Mouse (Mus musculus): ENCODE results near the gene Eif2d. TPM values are rescaled to one million over a fixed set of nuclear protein-coding genes. Genes with fewer than 3 reads are reported as not detected.
"Not testable (repeated sequence)": the region's sequence is repeated elsewhere in the genome, so short reads cannot be mapped to it uniquely, and the experiment has no call there.

Gene Eif2d
- polyA plus RNA-seq, 1 experiment, result not detected

DNA sequence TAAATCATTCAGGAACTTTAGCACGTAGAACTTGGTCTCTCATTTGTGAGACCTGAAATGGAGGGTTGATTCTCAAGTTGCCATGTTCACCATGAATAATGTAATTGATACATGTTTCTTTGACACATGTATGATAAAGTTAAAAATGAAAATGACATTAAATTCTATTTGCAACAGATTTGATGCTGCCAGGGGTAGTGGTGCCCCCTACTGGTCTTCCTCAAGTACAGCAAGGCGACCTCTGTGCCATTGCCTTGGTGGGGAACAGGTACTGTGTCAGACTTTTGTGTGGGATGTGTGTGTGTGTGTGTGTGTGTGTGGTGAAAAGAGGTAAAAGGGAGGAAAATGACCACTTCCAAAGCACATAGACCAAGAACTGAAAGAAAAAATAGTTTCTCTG is 2.5 kb downstream of the Eif2d start:
- no peak overlapping the region for H3K4me3 ChIP-seq (ENCODE audit: insufficient read depth, low read depth, low read length)
- WGBS, result 61% methylated on average over 2 of the region's 2 CpGs
- peaks cover 2% of the 10 kb centered on the region; the same call in 1 of the 2 replicates for H3K4me1 ChIP-seq (ENCODE audit: control insufficient read depth, insufficient read depth, low read length)
- TF ChIP-seq POLR2A (IDR thresholded peaks at IDR 0.05; ENCODE audit: insufficient read depth, low read depth, low read length) (no peak), CTCF (IDR thresholded peaks at IDR 0.05; ENCODE audit: insufficient read depth, low read depth, low read length) (no peak)
- H3K27ac ChIP-seq (ENCODE audit: insufficient read depth, low read depth, low read length), result no peak overlapping the region

DNA sequence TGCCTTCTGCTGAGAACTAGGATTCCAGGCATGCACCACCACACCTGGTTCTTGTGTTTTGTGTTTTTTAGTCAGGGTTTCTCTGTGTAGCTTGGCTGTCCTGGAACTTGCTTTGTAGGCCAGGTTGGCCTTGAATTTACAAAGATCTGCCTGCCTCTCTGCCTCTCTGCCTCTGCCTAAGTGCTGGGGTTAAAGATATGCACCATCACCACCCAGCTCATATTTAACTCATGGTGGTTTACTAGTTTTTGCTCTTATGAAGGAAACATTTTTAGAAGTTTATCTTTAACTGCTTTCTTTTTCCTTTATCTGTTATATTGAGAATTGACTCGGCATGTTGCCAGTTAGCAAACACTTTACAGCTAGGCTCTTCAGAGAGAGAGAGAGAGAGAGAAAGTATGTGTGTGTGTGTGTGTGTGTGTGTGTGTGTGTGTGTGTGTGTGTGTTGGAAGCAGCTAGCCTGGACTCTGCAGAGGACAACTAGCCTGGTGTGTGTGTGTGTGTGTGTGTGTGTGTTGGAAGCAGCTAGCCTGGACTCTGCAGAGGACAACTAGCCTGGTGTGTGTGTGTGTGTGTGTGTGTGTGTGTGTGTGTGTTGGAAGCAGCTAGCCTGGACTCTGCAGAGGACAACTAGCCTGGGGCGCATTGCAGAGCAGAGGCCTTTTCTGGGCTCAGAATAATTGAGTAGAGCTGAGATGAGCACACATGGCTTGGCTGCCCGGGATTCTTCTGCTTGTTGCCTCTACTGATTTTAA is 6.8 kb downstream of the Eif2d start:
- not testable (repeated sequence) for H3K27ac ChIP-seq (ENCODE audit: insufficient read depth, low read depth, low read length); H3K4me1 ChIP-seq (ENCODE audit: control insufficient read depth, insufficient read depth, low read length); H3K4me3 ChIP-seq (ENCODE audit: insufficient read depth, low read depth, low read length)
- 95% methylated on average over 3 of the region's 3 CpGs for WGBS

- no peak for TF ChIP-seq CTCF (IDR thresholded peaks at IDR 0.05; ENCODE audit: insufficient read depth, low read depth, low read length)
- no peak for TF ChIP-seq POLR2A (IDR thresholded peaks at IDR 0.05; ENCODE audit: insufficient read depth, low read depth, low read length)
- 89% methylated on average over 11 of the region's 11 CpGs for WGBS
- no peak overlapping the region for H3K27ac ChIP-seq (ENCODE audit: insufficient read depth, low read depth, low read length)
- no peaks in the 10 kb centered on the region for H3K4me1 ChIP-seq (ENCODE audit: control insufficient read depth, insufficient read depth, low read length)
- H3K4me3 ChIP-seq (ENCODE audit: insufficient read depth, low read depth, low read length), result no peak overlapping the region
These were observed 8.1 kb downstream of the Eif2d start for GRCm38 (mm10) chr1:131161091-131161490.

GRCm38 (mm10) chr1:131164427-131164826 is 11.4 kb downstream of the Eif2d start:
- WGBS, result 89% methylated on average over 6 of the region's 6 CpGs
- no peak overlapping the region for H3K27ac ChIP-seq (ENCODE audit: insufficient read depth, low read depth, low read length)
- H3K4me3 ChIP-seq (ENCODE audit: insufficient read depth, low read depth, low read length), result no peak overlapping the region
- H3K4me1 ChIP-seq (ENCODE audit: control insufficient read depth, insufficient read depth, low read length), result no peaks in the 10 kb centered on the region
- TF ChIP-seq CTCF (IDR thresholded peaks at IDR 0.05; ENCODE audit: insufficient read depth, low read depth, low read length), result no peak
- no peak for TF ChIP-seq POLR2A (IDR thresholded peaks at IDR 0.05; ENCODE audit: insufficient read depth, low read depth, low read length)

- WGBS, result 74% methylated on average over 10 of the region's 10 CpGs
These were observed 14.6 kb downstream of the Eif2d start for GRCm38 (mm10) chr1:131167612-131168011.

GRCm38 (mm10) chr1:131173001-131173400 is 20.0 kb downstream of the Eif2d start:
- Histone ChIP-seq H3K4me3 (ENCODE audit: insufficient read depth, low read depth, low read length) (no peak overlapping the region), H3K27ac (ENCODE audit: insufficient read depth, low read depth, low read length) (no peak overlapping the region), H3K4me1 (ENCODE audit: control insufficient read depth, insufficient read depth, low read length) (no peaks in the 10 kb centered on the region)
- WGBS, result 87% methylated on average over 7 of the region's 7 CpGs
- TF ChIP-seq CTCF (IDR thresholded peaks at IDR 0.05; ENCODE audit: insufficient read depth, low read depth, low read length) (no peak), POLR2A (IDR thresholded peaks at IDR 0.05; ENCODE audit: insufficient read depth, low read depth, low read length) (no peak)

More at GRCm38 (mm10) chr1:131167612-131168011, 14.6 kb downstream of the Eif2d start:
- no peaks in the 10 kb centered on the region for H3K4me1 ChIP-seq (ENCODE audit: control insufficient read depth, insufficient read depth, low read length)
- H3K4me3 ChIP-seq (ENCODE audit: insufficient read depth, low read depth, low read length), result no peak overlapping the region
- TF ChIP-seq CTCF (IDR thresholded peaks at IDR 0.05; ENCODE audit: insufficient read depth, low read depth, low read length) (no peak), POLR2A (IDR thresholded peaks at IDR 0.05; ENCODE audit: insufficient read depth, low read depth, low read length) (no peak)
- H3K27ac ChIP-seq (ENCODE audit: insufficient read depth, low read depth, low read length), result no peak overlapping the region

DNA sequence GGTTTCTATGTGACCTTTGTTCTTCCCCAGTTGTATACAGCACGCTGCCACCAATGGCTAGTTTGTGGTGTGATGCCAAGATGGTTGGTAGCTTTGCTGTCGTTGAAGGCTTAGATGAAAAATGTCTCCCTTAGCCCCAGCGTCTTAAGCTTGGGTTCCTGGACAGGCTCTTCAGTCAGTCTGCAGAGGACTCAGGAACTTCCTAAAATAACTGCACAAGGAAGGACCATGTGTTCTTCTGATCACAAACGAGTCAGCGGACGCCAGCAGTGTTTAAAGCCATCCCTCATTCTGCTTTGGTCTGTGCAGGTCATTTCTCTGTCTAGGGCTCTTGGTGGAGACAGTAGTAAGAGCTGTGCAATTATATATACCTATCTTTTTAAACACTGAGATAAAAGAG is 20.8 kb downstream of the Eif2d start:
- Histone ChIP-seq H3K4me3 (ENCODE audit: insufficient read depth, low read depth, low read length) (no peak overlapping the region), H3K4me1 (ENCODE audit: control insufficient read depth, insufficient read depth, low read length) (no peaks in the 10 kb centered on the region), H3K27ac (ENCODE audit: insufficient read depth, low read depth, low read length) (no peak overlapping the region)
- 68% methylated on average over 6 of the region's 6 CpGs for WGBS
- TF ChIP-seq CTCF (IDR thresholded peaks at IDR 0.05; ENCODE audit: insufficient read depth, low read depth, low read length) (no peak), POLR2A (IDR thresholded peaks at IDR 0.05; ENCODE audit: insufficient read depth, low read depth, low read length) (no peak)

DNA sequence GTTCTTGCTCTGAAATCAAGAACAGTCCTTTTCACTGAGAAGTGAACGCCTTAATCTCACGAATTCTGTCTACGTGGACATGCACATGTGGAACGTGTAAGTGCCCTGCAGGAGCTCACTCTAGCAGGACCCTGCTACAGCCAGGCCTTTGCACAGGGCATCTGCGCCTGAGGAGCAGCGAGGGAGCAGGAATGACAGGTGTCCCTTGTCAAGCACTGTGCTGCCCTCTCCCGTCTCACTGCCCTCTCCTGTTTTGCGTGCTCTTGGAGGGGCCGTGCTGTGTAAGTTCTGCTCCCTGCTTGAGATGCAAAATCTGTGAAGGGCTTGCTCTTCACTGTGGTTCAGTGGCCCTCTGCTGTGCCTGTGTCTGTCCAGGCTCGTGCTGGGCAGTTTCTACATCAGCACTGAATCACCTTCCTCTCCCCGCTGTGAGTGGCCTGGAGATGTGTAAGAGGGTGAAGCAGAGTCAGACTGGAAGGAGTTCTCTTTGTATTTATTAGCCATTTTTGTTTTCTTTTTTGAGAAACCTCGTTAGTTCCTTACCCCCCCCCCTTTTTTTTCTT is 21.4 kb downstream of the Eif2d start:
- Histone ChIP-seq H3K4me3 (ENCODE audit: insufficient read depth, low read depth, low read length) (no peak overlapping the region), H3K4me1 (ENCODE audit: control insufficient read depth, insufficient read depth, low read length) (no peaks in the 10 kb centered on the region), H3K27ac (ENCODE audit: insufficient read depth, low read depth, low read length) (no peak overlapping the region)
- TF ChIP-seq POLR2A (IDR thresholded peaks at IDR 0.05; ENCODE audit: insufficient read depth, low read depth, low read length), result no peak
- no peak for TF ChIP-seq CTCF (IDR thresholded peaks at IDR 0.05; ENCODE audit: insufficient read depth, low read depth, low read length)
- 84% methylated on average over 12 of the region's 12 CpGs for WGBS

- H3K4me1 ChIP-seq (ENCODE audit: control insufficient read depth, insufficient read depth, low read length), result no peaks in the 10 kb centered on the region
- 95% methylated on average over 1 of the region's 1 CpGs for WGBS
- H3K27ac ChIP-seq (ENCODE audit: insufficient read depth, low read depth, low read length), result no peak overlapping the region
- H3K4me3 ChIP-seq (ENCODE audit: insufficient read depth, low read depth, low read length), result no peak overlapping the region
- TF ChIP-seq POLR2A (IDR thresholded peaks at IDR 0.05; ENCODE audit: insufficient read depth, low read depth, low read length) (no peak), CTCF (IDR thresholded peaks at IDR 0.05; ENCODE audit: insufficient read depth, low read depth, low read length) (no peak)
These were observed 22.2 kb downstream of the Eif2d start for GRCm38 (mm10) chr1:131175189-131175588.
